Mouse (Mus musculus): ENCODE measurements around the gene Dnaaf3. TPM values are rescaled to one million over a fixed set of nuclear protein-coding genes. Genes with fewer than 3 reads are reported as not detected.
"Not testable (repeated sequence)": the region's sequence is repeated elsewhere in the genome, so short reads cannot be mapped to it uniquely, and the experiment has no call there.

The Dnaaf3 gene
- polyA plus RNA-seq, 1 experiment = 132 TPM

DNA sequence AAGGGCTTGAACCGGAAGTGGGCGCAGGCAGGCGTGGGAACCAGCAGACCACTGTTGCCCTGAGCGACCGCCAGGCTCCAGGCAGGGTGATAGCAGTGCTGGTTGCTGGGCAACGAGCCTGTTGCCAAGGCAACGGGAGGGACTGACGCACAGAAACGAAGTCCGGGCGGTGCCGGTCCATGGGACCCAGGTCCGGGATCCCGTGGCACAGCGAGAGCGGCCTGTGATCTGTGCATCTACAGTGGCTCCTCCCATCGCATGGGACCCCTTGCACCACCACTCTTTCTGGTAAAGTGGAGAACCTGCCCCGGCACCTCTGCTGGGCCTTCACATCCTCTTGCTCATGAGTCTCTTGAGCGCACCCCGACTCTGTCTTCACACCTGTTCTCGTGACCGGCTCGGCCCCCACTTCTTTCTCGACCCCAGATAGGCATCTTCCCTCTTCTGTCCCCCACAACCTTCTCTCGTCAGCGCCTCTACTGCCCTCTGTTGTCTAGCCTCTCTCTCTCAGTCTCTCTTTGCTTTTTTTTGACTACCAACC lies 14.4 kb upstream of the Dnaaf3 start:
- H3K4me3 ChIP-seq (ENCODE audit: control insufficient read depth, low read depth, low read length) = peak overlapping the region; percentile 32
- H3K27ac ChIP-seq (ENCODE audit: control insufficient read depth, insufficient read depth, low read depth, low read length) = no peak overlapping the region
- no peaks in the 10 kb centered on the region for H3K36me3 ChIP-seq (ENCODE audit: control insufficient read depth, insufficient read depth, low read length)
- peaks cover 31% of the 10 kb centered on the region for H3K4me1 ChIP-seq (ENCODE audit: control insufficient read depth, insufficient read depth, low read length)
- TF ChIP-seq POLR2A (IDR thresholded peaks at IDR 0.05; ENCODE audit: control insufficient read depth, low read depth, low read length) (no peak), CTCF (IDR thresholded peaks at IDR 0.05; ENCODE audit: control insufficient read depth, insufficient read depth, insufficient replicate concordance, low read depth, low read length) (no peak)
- no peaks in the 10 kb centered on the region for H3K27me3 ChIP-seq (ENCODE audit: control insufficient read depth, insufficient read depth, low read length)

DNA sequence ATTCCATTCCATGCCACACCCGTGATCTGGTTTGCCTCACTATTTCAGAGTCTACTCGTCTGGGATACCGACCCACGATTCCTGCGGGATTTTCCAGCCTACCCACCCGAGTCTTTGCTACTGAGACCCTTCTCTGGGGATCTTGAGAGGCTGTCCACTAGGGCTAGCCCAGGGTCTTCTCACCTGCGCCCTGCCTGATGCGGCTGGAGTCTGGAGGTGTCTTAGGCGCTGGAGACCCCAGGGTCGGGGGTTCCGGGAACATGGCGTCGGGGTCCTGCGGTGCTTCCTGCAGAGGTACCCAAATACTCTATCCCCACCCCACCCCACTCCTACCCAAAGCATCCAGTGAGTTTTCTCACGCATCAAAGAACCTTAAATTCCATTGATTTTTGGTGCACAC lies 13.8 kb upstream of the Dnaaf3 start:
- Histone ChIP-seq H3K27ac (ENCODE audit: control insufficient read depth, insufficient read depth, low read depth, low read length) (no peak overlapping the region), H3K27me3 (ENCODE audit: control insufficient read depth, insufficient read depth, low read length) (no peaks in the 10 kb centered on the region), H3K36me3 (ENCODE audit: control insufficient read depth, insufficient read depth, low read length) (no peaks in the 10 kb centered on the region), H3K4me3 (ENCODE audit: control insufficient read depth, low read depth, low read length) (peak overlapping the region; percentile 32), H3K4me1 (ENCODE audit: control insufficient read depth, insufficient read depth, low read length) (peaks cover 33% of the 10 kb centered on the region)
- TF ChIP-seq POLR2A (IDR thresholded peaks at IDR 0.05; ENCODE audit: control insufficient read depth, low read depth, low read length) = no peak

- TF ChIP-seq POLR2A (IDR thresholded peaks at IDR 0.05; ENCODE audit: control insufficient read depth, low read depth, low read length) (no peak), CTCF (IDR thresholded peaks at IDR 0.05; ENCODE audit: control insufficient read depth, insufficient read depth, insufficient replicate concordance, low read depth, low read length) (no peak)
- H3K36me3 ChIP-seq (ENCODE audit: control insufficient read depth, insufficient read depth, low read length) = no peaks in the 10 kb centered on the region
- 0 out of 2 replicates have a peak overlapping the region, but pooled peaks have one; percentile 10 for H3K27ac ChIP-seq (ENCODE audit: control insufficient read depth, insufficient read depth, low read depth, low read length)
- H3K4me3 ChIP-seq (ENCODE audit: control insufficient read depth, low read depth, low read length) = peak overlapping the region; percentile 71
- H3K4me1 ChIP-seq (ENCODE audit: control insufficient read depth, insufficient read depth, low read length) = peaks cover 36% of the 10 kb centered on the region
- no peaks in the 10 kb centered on the region for H3K27me3 ChIP-seq (ENCODE audit: control insufficient read depth, insufficient read depth, low read length)
These were observed 9.8 kb upstream of the Dnaaf3 start for GRCm38 (mm10) chr7:4542013-4542412.

DNA sequence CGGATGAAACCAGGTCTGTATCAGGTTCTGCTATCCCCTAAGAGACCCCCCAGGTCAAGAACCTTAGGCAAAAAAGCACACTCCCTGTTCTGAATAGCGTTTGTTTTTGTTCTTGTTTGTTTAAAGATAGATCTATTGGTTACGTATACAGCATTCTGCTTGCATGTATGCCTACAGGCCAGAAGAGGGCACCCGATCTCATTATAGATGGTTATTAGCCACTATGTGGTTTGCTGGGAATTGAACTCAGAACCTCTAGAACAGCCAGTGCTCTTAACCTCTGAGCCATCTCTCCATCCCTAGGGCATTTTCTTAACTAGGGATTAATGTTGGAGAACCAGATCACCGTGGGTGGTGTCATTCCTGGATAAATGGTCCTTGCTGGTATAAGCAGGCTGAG lies 9.1 kb upstream of the Dnaaf3 start:
- H3K27me3 ChIP-seq (ENCODE audit: control insufficient read depth, insufficient read depth, low read length) = no peaks in the 10 kb centered on the region
- H3K36me3 ChIP-seq (ENCODE audit: control insufficient read depth, insufficient read depth, low read length) = no peaks in the 10 kb centered on the region
- H3K4me1 ChIP-seq (ENCODE audit: control insufficient read depth, insufficient read depth, low read length) = peaks cover 29% of the 10 kb centered on the region
- no peak overlapping the region for H3K4me3 ChIP-seq (ENCODE audit: control insufficient read depth, low read depth, low read length)
- TF ChIP-seq POLR2A (IDR thresholded peaks at IDR 0.05; ENCODE audit: control insufficient read depth, low read depth, low read length) (no peak), CTCF (IDR thresholded peaks at IDR 0.05; ENCODE audit: control insufficient read depth, insufficient read depth, insufficient replicate concordance, low read depth, low read length) (no peak)
- H3K27ac ChIP-seq (ENCODE audit: control insufficient read depth, insufficient read depth, low read depth, low read length) = no peak overlapping the region

- TF ChIP-seq POLR2A (IDR thresholded peaks at IDR 0.05; ENCODE audit: control insufficient read depth, low read depth, low read length) = no peak
- TF ChIP-seq CTCF (IDR thresholded peaks at IDR 0.05; ENCODE audit: control insufficient read depth, insufficient read depth, insufficient replicate concordance, low read depth, low read length) = no peak
- Histone ChIP-seq H3K4me3 (ENCODE audit: control insufficient read depth, low read depth, low read length) (no peak overlapping the region), H3K27ac (ENCODE audit: control insufficient read depth, insufficient read depth, low read depth, low read length) (no peak overlapping the region), H3K27me3 (ENCODE audit: control insufficient read depth, insufficient read depth, low read length) (no peaks in the 10 kb centered on the region), H3K36me3 (ENCODE audit: control insufficient read depth, insufficient read depth, low read length) (no peaks in the 10 kb centered on the region), H3K4me1 (ENCODE audit: control insufficient read depth, insufficient read depth, low read length) (peaks cover 21% of the 10 kb centered on the region)
These were observed 6.8 kb upstream of the Dnaaf3 start for GRCm38 (mm10) chr7:4539019-4539418.

DNA sequence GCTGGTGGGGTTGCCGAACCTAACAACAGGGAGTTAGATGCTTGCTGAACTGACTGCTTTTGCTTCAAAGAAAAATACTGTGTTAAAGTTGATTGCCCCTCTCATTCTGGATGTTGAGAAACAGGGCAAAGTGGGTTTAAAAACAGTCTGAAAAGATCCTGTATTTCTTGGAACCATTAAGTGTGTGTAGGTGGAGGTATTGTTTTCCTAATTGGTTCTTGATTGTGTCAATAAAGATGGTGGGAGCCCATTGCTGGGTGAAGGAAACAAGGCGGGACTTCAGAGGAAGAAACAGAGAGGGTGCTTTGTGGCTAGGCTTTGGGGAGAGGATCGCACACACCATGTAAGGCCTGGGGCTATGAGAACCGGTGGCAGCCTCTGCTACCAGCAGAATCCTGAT lies 4.9 kb upstream of the Dnaaf3 start:
- H3K4me1 ChIP-seq (ENCODE audit: control insufficient read depth, insufficient read depth, low read length) = peaks cover 16% of the 10 kb centered on the region
- H3K27me3 ChIP-seq (ENCODE audit: control insufficient read depth, insufficient read depth, low read length) = no peaks in the 10 kb centered on the region
- TF ChIP-seq POLR2A (IDR thresholded peaks at IDR 0.05; ENCODE audit: control insufficient read depth, low read depth, low read length) = no peak
- no peak for TF ChIP-seq CTCF (IDR thresholded peaks at IDR 0.05; ENCODE audit: control insufficient read depth, insufficient read depth, insufficient replicate concordance, low read depth, low read length)
- H3K4me3 ChIP-seq (ENCODE audit: control insufficient read depth, low read depth, low read length) = no peak overlapping the region
- H3K36me3 ChIP-seq (ENCODE audit: control insufficient read depth, insufficient read depth, low read length) = no peaks in the 10 kb centered on the region
- H3K27ac ChIP-seq (ENCODE audit: control insufficient read depth, insufficient read depth, low read depth, low read length) = no peak overlapping the region

DNA sequence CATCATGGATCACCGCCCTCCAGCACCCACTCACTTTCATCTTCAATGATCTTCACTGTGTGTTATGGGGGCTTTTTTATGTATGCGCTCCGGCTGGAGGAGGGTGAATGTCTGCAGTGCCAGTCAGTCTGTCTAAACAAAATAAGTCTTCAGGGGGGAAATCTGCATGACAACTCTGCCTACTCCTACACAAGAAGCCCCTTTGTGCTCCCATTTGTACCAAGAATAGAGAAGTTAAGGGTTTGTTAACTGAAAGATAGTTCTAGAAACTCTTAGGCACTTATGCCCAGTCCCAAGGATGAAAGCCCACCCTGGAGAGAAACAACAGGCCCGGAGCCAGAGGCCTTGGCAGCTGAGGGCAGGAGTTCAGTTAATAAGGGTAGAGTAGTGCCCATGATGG lies 4.1 kb upstream of the Dnaaf3 start:
- Histone ChIP-seq H3K27ac (ENCODE audit: control insufficient read depth, insufficient read depth, low read depth, low read length) (no peak overlapping the region), H3K36me3 (ENCODE audit: control insufficient read depth, insufficient read depth, low read length) (no peaks in the 10 kb centered on the region), H3K27me3 (ENCODE audit: control insufficient read depth, insufficient read depth, low read length) (no peaks in the 10 kb centered on the region), H3K4me1 (ENCODE audit: control insufficient read depth, insufficient read depth, low read length) (peaks cover 13% of the 10 kb centered on the region), H3K4me3 (ENCODE audit: control insufficient read depth, low read depth, low read length) (no peak overlapping the region)
- TF ChIP-seq CTCF (IDR thresholded peaks at IDR 0.05; ENCODE audit: control insufficient read depth, insufficient read depth, insufficient replicate concordance, low read depth, low read length) (no peak), POLR2A (IDR thresholded peaks at IDR 0.05; ENCODE audit: control insufficient read depth, low read depth, low read length) (no peak)

DNA sequence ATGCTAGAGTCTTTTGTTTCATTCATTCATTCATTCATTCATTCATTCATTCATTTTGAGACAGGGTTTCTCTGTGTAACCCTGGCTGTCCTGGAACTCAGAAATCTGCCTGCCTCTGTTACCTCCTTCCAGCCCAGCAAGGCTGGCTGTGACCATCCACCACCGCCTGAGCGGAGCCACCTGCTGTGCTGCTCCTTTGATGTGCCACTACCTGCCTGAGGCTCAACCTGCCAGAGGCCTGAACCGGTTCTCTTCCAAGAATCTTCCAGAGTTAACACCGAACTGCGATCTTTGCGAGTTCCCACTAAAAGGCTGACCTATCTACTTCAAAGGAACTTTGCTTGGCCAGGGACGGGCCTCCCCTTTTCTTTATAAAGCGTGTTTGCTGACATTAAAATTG lies 2.1 kb downstream of the Dnaaf3 start:
- not testable (repeated sequence) for H3K36me3 ChIP-seq (ENCODE audit: control insufficient read depth, insufficient read depth, low read length); H3K4me1 ChIP-seq (ENCODE audit: control insufficient read depth, insufficient read depth, low read length); H3K27me3 ChIP-seq (ENCODE audit: control insufficient read depth, insufficient read depth, low read length); H3K27ac ChIP-seq (ENCODE audit: control insufficient read depth, insufficient read depth, low read depth, low read length); H3K4me3 ChIP-seq (ENCODE audit: control insufficient read depth, low read depth, low read length)
